Mouse (Mus musculus) lung, embryonic 14.5 days (tissue): ENCODE data around the gene Xpot. TPM values are rescaled to one million over a fixed set of nuclear protein-coding genes. Genes with fewer than 3 reads are reported as not detected.
A peak's percentile ranks its signal among the peaks of the same experiment; 100 is the strongest.

Source experiments
- ATAC-seq: fragments of 200-750 bp; cut with Nextera tagmentation; 2 replicates; pipeline ENCODE4 v1.8.0; 2017; ENCODE audit warnings: mild to moderate bottlenecking, moderate TSS enrichment, moderate library complexity; ENCODE audit not compliant: insufficient read depth
- DNase-seq: peaks from one replicate; pipeline ENCODE4 v3.0.0-alpha.2; 2015
- H3K27ac ChIP-seq: fragments of 300-500 bp; sonication (generic); 2 replicates; pipeline ENCODE4 v1.5.1; 2014; ENCODE audit warnings: low read depth, mild to moderate bottlenecking, moderate library complexity
- H3K27me3 ChIP-seq: fragments of 300-500 bp; sonication (generic); 2 replicates; pipeline ENCODE4 v1.6.1; 2014; ENCODE audit warnings: low read length, control low read depth; ENCODE audit not compliant: insufficient read depth
- H3K36me3 ChIP-seq: fragments of 300-500 bp; sonication (generic); 2 replicates; pipeline ENCODE4 v1.6.1; 2014; ENCODE audit warnings: control low read depth; ENCODE audit not compliant: insufficient read depth
- H3K4me1 ChIP-seq: fragments of 300-500 bp; sonication (generic); 2 replicates; pipeline ENCODE4 v1.6.1; 2014; ENCODE audit warnings: antibody characterized with exemption, control low read depth; ENCODE audit not compliant: insufficient read depth
- H3K4me2 ChIP-seq: fragments of 300-500 bp; sonication (generic); 2 replicates; pipeline ENCODE4 v1.6.1; 2014; ENCODE audit warnings: mild to moderate bottlenecking
- H3K4me3 ChIP-seq: fragments of 300-500 bp; sonication (generic); 2 replicates; pipeline ENCODE4 v1.5.1; 2014; ENCODE audit warnings: low read depth, low read length
- H3K9ac ChIP-seq: fragments of 300-500 bp; sonication (generic); 2 replicates; pipeline ENCODE4 v1.6.1; 2014
- H3K9me3 ChIP-seq: fragments of 300-500 bp; sonication (generic); 2 replicates; pipeline ENCODE4 v1.6.1; 2016; ENCODE audit warnings: low read depth, low read length, control low read depth
- CTCF ChIP-seq: IDR thresholded peaks from 2 replicates; pipeline ENCODE4 v1.5.1; 2016; ENCODE audit warnings: antibody characterized with exemption, low read depth
- WGBS: fragments of 180-500 bp; shearing (Covaris S2); extraction: QIAGEN DNeasy Blood & Tissue Kit; methylation state at CpG from one replicate; pipeline ENCODE4 v1.1.7; 2014; 5-methylcytosine and 5-hydroxymethylcytosine counted together
- polyA plus RNA-seq: library from polyadenylated mRNA; unstranded; fragments of >200 nt; fragmentation: Nextera tagmentation; extraction: Ambion mirVana; gene quantifications from 2 replicates; pipeline ENCODE4 v1.2.1, GENCODE M21; 2014

Gene Xpot
- polyA plus RNA-seq, 1 experiment from 2014 or later: 67.5 TPM

DNA sequence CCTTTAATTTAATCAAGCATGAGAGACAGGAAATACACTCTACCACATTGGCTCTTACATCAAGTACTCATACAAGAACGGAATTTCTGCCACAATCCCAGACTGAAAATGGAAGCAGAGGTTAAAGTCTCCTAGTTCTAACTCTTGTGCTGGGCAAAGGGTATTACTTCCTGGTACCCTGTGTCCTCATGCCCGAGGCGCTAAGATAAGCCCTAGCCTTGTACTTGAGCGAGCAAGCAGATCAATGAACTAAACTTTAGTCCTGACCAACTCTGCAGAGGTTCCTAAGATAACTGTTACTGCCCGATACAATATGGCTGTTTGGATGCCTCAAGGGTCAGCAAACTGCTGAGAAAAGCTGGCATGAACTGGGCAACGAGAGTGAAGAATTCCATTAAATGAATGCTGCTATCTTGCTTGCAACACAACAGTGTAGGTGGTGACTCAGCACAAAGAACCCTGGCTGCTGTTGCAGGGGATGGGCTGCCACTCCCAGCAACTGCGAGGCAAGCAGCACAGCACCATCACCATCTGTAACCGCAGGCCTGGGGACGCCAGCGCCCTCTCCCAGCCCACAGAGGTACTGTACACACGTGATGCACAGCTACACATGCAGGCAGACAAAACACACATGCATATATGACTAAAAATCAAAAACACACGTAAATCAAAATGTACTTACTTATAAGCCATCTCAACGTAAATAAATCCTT, 21.3 kb downstream of the Xpot start:
- no peak overlapping the region for H3K27ac ChIP-seq
- ATAC-seq (no peak), DNase-seq (no peak)
- H3K4me1 ChIP-seq: no peaks in the 10 kb centered on the region
- no peak overlapping the region for H3K9ac ChIP-seq
- no peak for TF ChIP-seq CTCF
- H3K9me3 ChIP-seq: no peaks in the 10 kb centered on the region
- WGBS: 93% methylated on average over 13 of the region's 13 CpGs
- no peaks in the 10 kb centered on the region for H3K27me3 ChIP-seq
- no peak overlapping the region for H3K4me2 ChIP-seq
- H3K36me3 ChIP-seq: peaks cover 98% of the 10 kb centered on the region
- no peak overlapping the region for H3K4me3 ChIP-seq

- 83% methylated on average over 4 of the region's 4 CpGs for WGBS
- no peak for TF ChIP-seq CTCF
- H3K9ac ChIP-seq: no peak overlapping the region
- H3K27me3 ChIP-seq: no peaks in the 10 kb centered on the region
- no peak overlapping the region for H3K4me2 ChIP-seq
- no peaks in the 10 kb centered on the region for H3K4me1 ChIP-seq
- H3K36me3 ChIP-seq: peaks cover 100% of the 10 kb centered on the region
- ATAC-seq: no peak
- no peak for DNase-seq
- H3K4me3 ChIP-seq: no peak overlapping the region
- no peaks in the 10 kb centered on the region for H3K9me3 ChIP-seq
- no peak overlapping the region for H3K27ac ChIP-seq
Measured at GRCm38 (mm10) chr10:121603556-121603955, 22.6 kb downstream of the Xpot start.

- no peak overlapping the region for H3K9ac ChIP-seq
- WGBS: 70% methylated on average over 6 of the region's 6 CpGs
- ATAC-seq (no peak), DNase-seq (no peak)
- no peak for TF ChIP-seq CTCF
- H3K27ac ChIP-seq: no peak overlapping the region
- peaks cover 99% of the 10 kb centered on the region for H3K36me3 ChIP-seq
- no peak overlapping the region for H3K4me2 ChIP-seq
- no peaks in the 10 kb centered on the region for H3K27me3 ChIP-seq
- H3K4me1 ChIP-seq: no peaks in the 10 kb centered on the region
- H3K4me3 ChIP-seq: no peak overlapping the region
- H3K9me3 ChIP-seq: no peaks in the 10 kb centered on the region
Measured at GRCm38 (mm10) chr10:121601272-121601671, 24.9 kb downstream of the Xpot start.

DNA sequence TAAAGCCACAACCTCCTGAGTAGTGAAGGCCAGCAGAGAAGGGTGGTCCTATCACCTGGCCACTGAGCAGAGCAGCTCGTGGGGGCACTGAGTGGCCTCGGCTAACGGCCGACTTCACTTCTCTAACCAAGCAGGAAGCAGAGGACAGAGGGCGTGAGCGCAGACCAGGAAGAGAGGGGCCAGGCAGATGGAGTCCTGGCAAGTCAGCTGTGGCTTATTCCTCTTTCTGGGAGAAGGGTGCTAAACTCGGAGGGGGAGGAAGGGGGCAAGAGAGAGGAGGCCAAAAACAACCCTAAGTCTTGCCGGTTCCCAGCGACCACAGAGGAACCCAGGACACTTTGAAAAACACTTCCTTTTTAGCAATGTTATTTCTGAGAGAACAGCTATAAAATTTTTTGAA, 29.6 kb downstream of the Xpot start:
- Histone ChIP-seq H3K4me2 (no peak overlapping the region), H3K9me3 (no peaks in the 10 kb centered on the region), H3K27me3 (no peaks in the 10 kb centered on the region), H3K36me3 (peaks cover 94% of the 10 kb centered on the region), H3K27ac (no peak overlapping the region), H3K4me3 (no peak overlapping the region), H3K4me1 (no peaks in the 10 kb centered on the region), H3K9ac (no peak overlapping the region)
- 79% methylated on average over 9 of the region's 9 CpGs for WGBS
- ATAC-seq (no peak), DNase-seq (no peak)
- no peak for TF ChIP-seq CTCF

DNA sequence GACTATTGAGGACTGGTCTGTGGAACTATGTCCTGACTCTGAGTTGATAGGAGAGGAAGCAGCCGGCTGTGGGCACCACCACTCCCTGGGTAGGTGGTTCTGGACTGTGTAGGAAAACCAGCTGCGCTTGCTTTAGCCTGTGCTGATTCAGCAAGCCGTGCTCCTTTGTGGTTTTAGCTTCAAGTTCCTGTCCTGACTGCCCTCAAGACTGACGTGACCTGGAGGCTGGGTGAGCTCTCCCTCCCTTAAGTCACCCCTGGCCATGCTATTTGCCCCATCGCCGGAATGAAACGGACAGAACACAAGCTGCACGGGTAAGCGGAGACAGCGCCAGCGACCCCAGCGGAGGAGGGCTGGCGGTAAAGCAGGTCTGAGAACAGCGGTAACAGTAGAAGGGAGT, 35.0 kb downstream of the Xpot start:
- WGBS: 86% methylated on average over 14 of the region's 14 CpGs
- Histone ChIP-seq H3K27ac (no peak overlapping the region), H3K9me3 (no peaks in the 10 kb centered on the region), H3K4me1 (no peaks in the 10 kb centered on the region), H3K27me3 (no peaks in the 10 kb centered on the region), H3K36me3 (peaks cover 66% of the 10 kb centered on the region), H3K4me2 (no peak overlapping the region), H3K9ac (no peak overlapping the region; the same call in 1 of the 2 replicates), H3K4me3 (no peak overlapping the region)
- ATAC-seq: no peak
- no peak for TF ChIP-seq CTCF
- DNase-seq: no peak

DNA sequence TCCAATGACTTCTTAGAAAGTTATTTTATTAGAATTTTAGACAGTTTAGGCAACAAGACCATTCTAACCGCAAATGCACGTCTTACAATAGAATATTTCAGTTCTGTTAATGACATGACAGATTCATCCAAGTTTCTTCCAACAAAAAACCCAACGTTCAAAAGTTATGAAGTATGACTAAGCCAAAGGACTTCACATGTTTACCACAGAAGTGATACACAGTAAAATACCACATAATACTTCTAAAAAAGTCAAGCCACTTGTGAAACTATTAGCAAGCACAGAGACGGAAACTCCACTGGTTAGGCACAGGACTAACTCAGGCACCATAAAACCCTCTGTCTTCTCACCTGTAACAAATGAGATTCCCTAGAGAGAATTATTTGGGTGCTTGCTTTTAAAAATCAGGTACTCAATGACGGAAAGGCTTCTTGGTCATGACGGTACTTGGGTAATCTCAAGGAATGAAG, 38.7 kb downstream of the Xpot start:
- peak overlapping the region; percentile 76; the same call in 1 of the 2 replicates for H3K27ac ChIP-seq
- H3K9ac ChIP-seq: peak overlapping the region; percentile 87
- no peaks in the 10 kb centered on the region for H3K27me3 ChIP-seq
- H3K4me1 ChIP-seq: peaks cover 6% of the 10 kb centered on the region; the same call in 1 of the 2 replicates
- peak overlapping the region; percentile 90 for H3K4me3 ChIP-seq
- no peaks in the 10 kb centered on the region for H3K9me3 ChIP-seq
- no peak for DNase-seq
- peaks cover 53% of the 10 kb centered on the region for H3K36me3 ChIP-seq
- ATAC-seq: no peak
- WGBS: 57% methylated on average over 6 of the region's 6 CpGs
- TF ChIP-seq CTCF: no peak
- peak overlapping the region; percentile 60 for H3K4me2 ChIP-seq

GRCm38 (mm10) chr10:121586675-121587370, 39.3 kb downstream of the Xpot start, which contains the start of gene Tbk1:
Tbk1 (minus strand) TSS chr10:121586787.
- Histone ChIP-seq H3K4me1 (peaks cover 6% of the 10 kb centered on the region; the same call in 1 of the 2 replicates), H3K9ac (peak within 1 kb of the TSS; percentile 87), H3K9me3 (no peaks in the 10 kb centered on the region), H3K4me3 (peak within 1 kb of the TSS; percentile 90), H3K27me3 (no peaks in the 10 kb centered on the region), H3K27ac (peak within 1 kb of the TSS; percentile 76), H3K36me3 (peaks cover 52% of the 10 kb centered on the region), H3K4me2 (peak within 1 kb of the TSS; percentile 60)
- DNase-seq: peak; percentile 97
- WGBS: under 1% methylated on average over 58 of the region's 58 CpGs
- no peak for TF ChIP-seq CTCF
- peak; percentile 98 for ATAC-seq
